Mouse (Mus musculus) lung, postnatal 0 days (tissue): Measurements from ENCODE around the gene Lclat1.

ENCODE experiments used
- CTCF ChIP-seq: IDR thresholded peaks from 2 replicates; pipeline ENCODE4 v1.5.1; 2016; ENCODE audit warnings: antibody characterized with exemption, mild to moderate bottlenecking
- EP300 ChIP-seq: IDR thresholded peaks from 2 replicates; pipeline ENCODE4 v1.6.1; 2016; ENCODE audit warnings: antibody characterized with exemption, mild to moderate bottlenecking, control low read depth

- TF ChIP-seq CTCF (no peak), EP300 (no peak)
Measured at GRCm38 (mm10) chr17:73112601-73113000, 4.8 kb downstream of the Lclat1 start.
